Mouse (Mus musculus): ENCODE results near the gene Tmem63c. TPM values are rescaled to one million over a fixed set of nuclear protein-coding genes. Genes with fewer than 3 reads are reported as not detected.

Gene Tmem63c
- polyA plus RNA-seq (2012; rRNA removed), result 0.80 and 1.2 TPM in 2 replicates

DNA sequence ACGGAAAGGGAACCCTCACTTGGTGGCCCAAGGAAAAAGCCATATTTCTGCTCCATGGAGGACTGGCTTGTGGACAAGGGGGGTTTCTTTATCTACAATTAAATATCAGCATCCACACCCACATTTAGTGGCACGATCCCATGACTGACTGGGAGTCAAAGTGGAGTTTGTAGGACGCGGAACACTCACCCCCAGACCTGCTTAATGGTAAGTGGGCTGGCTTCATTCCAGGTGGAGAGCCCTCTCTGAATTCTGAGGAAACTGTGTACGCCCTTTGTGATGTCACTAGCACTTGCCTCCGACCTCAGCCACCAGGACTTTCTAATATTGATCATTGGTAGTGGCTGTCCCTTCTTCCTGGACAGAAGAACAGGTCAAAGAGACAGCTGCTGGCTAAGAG lies at the start of gene Tmem63c:
Tmem63c (plus strand) TSS at position 301 of the 400 bp plus-strand sequence.
- H3K4me1 ChIP-seq (ENCODE audit: control insufficient read depth, insufficient read depth, insufficient read length), result no peaks in the 10 kb centered on the region
- H3K36me3 ChIP-seq (ENCODE audit: control insufficient read depth, insufficient read depth, low read length), result no peaks in the 10 kb centered on the region
- no peak for TF ChIP-seq CTCF (IDR thresholded peaks at IDR 0.05; ENCODE audit: extremely low read depth, insufficient read depth, insufficient read length, insufficient replicate concordance)
- TF ChIP-seq POLR2A (IDR thresholded peaks at IDR 0.05; ENCODE audit: low read depth, low read length), result no peak
- WGBS, result 81% methylated on average over 6 of the region's 6 CpGs
- no peak for DNase-seq (ENCODE audit: low read depth in 1 of 2, low spot score in 2 of 2)
- H3K27ac ChIP-seq (ENCODE audit: insufficient read depth, low read length), result no peak within 1 kb of the TSS
- no peak within 1 kb of the TSS for H3K4me3 ChIP-seq (ENCODE audit: extremely low read depth, insufficient read depth, insufficient read length)
- H3K27me3 ChIP-seq (ENCODE audit: control insufficient read depth, insufficient read depth, low read length), result no peaks in the 10 kb centered on the region

DNA sequence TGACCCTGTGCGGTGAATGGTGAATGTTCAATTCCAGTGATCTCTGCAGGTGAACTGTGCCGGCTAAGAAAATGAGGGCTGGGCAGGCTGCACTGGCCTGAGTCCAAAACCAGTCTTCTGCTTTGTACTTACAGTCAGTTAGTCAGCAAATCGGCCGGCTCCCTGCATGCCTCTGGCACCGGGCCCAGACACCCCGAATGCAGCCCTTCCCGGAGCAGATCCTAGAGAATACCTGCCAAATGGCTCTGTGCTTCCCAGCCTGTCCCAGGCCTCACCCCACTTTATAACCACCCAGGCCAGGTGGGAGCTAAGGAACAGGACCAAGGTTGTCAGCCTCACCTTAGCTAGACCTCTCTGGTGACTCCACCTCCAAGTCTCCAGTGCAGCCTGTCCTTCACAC lies 47.9 kb upstream of the Tmem63c start:
- no peaks in the 10 kb centered on the region for H3K36me3 ChIP-seq (ENCODE audit: control insufficient read depth, insufficient read depth, low read length)
- 25% methylated on average over 7 of the region's 7 CpGs for WGBS
- TF ChIP-seq CTCF (IDR thresholded peaks at IDR 0.05; ENCODE audit: extremely low read depth, insufficient read depth, insufficient read length, insufficient replicate concordance), result no peak
- TF ChIP-seq POLR2A (IDR thresholded peaks at IDR 0.05; ENCODE audit: low read depth, low read length), result no peak
- no peak overlapping the region for H3K27ac ChIP-seq (ENCODE audit: insufficient read depth, low read length)
- no peak for DNase-seq (ENCODE audit: low read depth in 1 of 2, low spot score in 2 of 2)
- peaks cover 4% of the 10 kb centered on the region; the same call in 1 of the 2 replicates for H3K4me1 ChIP-seq (ENCODE audit: control insufficient read depth, insufficient read depth, insufficient read length)
- no peak overlapping the region for H3K4me3 ChIP-seq (ENCODE audit: extremely low read depth, insufficient read depth, insufficient read length)
- H3K27me3 ChIP-seq (ENCODE audit: control insufficient read depth, insufficient read depth, low read length), result no peaks in the 10 kb centered on the region

DNA sequence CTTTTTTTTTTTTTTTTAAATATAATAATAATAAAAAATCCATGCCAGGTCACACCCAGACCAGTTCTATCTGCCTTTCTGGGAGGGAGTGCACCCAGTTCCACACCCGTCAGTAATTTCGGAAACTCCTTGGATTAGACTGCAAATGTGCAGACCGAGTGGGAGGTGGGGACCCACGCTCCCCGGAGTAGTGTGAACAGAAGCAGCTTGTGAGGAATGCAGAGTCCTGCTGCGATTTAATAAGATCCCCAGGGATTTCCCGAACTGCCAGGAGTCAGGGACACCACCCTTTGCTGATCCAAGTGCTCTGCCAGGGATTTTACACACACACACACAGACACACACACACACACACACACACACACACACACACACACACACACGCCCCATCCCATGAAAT lies 47.4 kb upstream of the Tmem63c start:
- no peak for DNase-seq (ENCODE audit: low read depth in 1 of 2, low spot score in 2 of 2)
- Histone ChIP-seq H3K36me3 (ENCODE audit: control insufficient read depth, insufficient read depth, low read length) (no peaks in the 10 kb centered on the region), H3K4me1 (ENCODE audit: control insufficient read depth, insufficient read depth, insufficient read length) (peaks cover 4% of the 10 kb centered on the region; the same call in 1 of the 2 replicates), H3K27me3 (ENCODE audit: control insufficient read depth, insufficient read depth, low read length) (no peaks in the 10 kb centered on the region), H3K4me3 (ENCODE audit: extremely low read depth, insufficient read depth, insufficient read length) (no peak overlapping the region), H3K27ac (ENCODE audit: insufficient read depth, low read length) (no peak overlapping the region)
- 71% methylated on average over 8 of the region's 8 CpGs for WGBS
- TF ChIP-seq POLR2A (IDR thresholded peaks at IDR 0.05; ENCODE audit: low read depth, low read length) (no peak), CTCF (IDR thresholded peaks at IDR 0.05; ENCODE audit: extremely low read depth, insufficient read depth, insufficient read length, insufficient replicate concordance) (no peak)

DNA sequence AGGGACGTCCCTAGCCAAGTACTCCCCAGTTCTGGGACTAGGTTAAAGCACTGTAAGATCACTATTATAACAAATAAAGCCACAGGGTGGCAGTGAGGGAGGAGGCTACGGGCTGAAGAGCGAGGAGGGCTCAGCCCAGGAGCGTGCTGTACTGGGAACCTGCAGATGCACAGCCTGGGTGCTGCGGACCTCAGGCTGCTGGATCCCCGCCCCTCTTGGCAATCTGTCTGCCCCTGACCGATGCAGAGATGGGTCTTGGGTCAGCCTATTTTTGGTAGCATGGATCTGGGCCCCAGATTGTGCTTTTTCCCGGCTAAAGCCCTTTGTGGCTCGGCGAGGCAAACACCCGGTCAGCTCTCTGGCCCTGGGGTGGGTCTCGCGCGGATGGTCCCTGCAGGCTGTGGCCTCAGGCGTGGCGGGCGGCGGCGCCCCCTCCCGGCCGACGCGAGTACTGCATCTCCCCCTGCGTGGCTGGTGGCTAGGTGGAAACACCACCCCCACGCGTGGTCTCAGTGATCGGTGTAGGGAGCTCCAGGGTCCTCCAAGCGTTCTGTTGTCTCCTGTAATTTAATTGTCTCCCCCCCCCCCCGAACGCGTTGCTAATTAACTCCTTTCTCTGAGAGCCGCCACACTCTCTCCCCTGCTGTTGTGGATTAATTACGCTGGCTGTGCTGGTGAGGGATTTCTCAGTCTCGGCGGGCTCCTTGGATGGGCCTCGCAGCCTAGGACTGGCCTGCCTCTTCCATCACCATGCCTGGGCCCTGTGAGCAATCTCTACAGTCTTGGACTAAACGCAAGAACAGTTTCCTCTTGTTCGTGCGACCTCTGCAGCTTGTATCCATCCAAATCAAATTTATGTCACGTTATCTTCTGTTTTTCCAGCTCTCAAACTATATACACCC lies 46.5 kb upstream of the Tmem63c start:
- DNase-seq (ENCODE audit: low read depth in 1 of 2, low spot score in 2 of 2), result peak in 1 of 2 experiments; percentile 45
- Histone ChIP-seq H3K27me3 (ENCODE audit: control insufficient read depth, insufficient read depth, low read length) (no peaks in the 10 kb centered on the region), H3K27ac (ENCODE audit: insufficient read depth, low read length) (no peak overlapping the region), H3K4me3 (ENCODE audit: extremely low read depth, insufficient read depth, insufficient read length) (no peak overlapping the region), H3K4me1 (ENCODE audit: control insufficient read depth, insufficient read depth, insufficient read length) (peaks cover 4% of the 10 kb centered on the region; the same call in 1 of the 2 replicates), H3K36me3 (ENCODE audit: control insufficient read depth, insufficient read depth, low read length) (no peaks in the 10 kb centered on the region)
- TF ChIP-seq CTCF (IDR thresholded peaks at IDR 0.05; ENCODE audit: extremely low read depth, insufficient read depth, insufficient read length, insufficient replicate concordance), result peak; percentile 92
- TF ChIP-seq POLR2A (IDR thresholded peaks at IDR 0.05; ENCODE audit: low read depth, low read length), result no peak
- WGBS, result 19% methylated on average over 40 of the region's 40 CpGs

DNA sequence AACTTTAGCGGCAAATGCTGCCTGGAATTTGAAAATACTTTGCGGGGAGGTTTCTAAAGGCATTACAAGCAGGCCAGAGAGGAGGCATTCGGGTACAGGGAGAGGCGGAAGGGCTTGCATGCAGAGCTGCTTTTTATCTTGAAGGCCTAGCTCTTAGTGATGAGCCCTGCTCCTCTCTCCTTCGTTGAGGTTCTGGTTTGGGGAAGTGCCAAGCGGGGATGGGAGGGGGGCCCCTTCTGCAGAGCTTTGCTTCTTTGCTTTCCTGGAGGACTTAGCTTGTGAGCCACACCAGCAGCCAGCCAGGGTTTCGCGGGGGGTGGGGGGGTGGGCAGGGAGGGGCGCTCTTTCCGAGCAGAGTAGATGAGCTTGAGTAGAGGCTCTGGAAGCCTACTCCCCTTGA lies 45.4 kb upstream of the Tmem63c start:
- no peaks in the 10 kb centered on the region for H3K27me3 ChIP-seq (ENCODE audit: control insufficient read depth, insufficient read depth, low read length)
- DNase-seq (ENCODE audit: low read depth in 1 of 2, low spot score in 2 of 2), result no peak
- TF ChIP-seq POLR2A (IDR thresholded peaks at IDR 0.05; ENCODE audit: low read depth, low read length) (no peak), CTCF (IDR thresholded peaks at IDR 0.05; ENCODE audit: extremely low read depth, insufficient read depth, insufficient read length, insufficient replicate concordance) (no peak)
- H3K4me1 ChIP-seq (ENCODE audit: control insufficient read depth, insufficient read depth, insufficient read length), result peaks cover 4% of the 10 kb centered on the region; the same call in 1 of the 2 replicates
- WGBS, result 51% methylated on average over 10 of the region's 10 CpGs
- no peak overlapping the region for H3K4me3 ChIP-seq (ENCODE audit: extremely low read depth, insufficient read depth, insufficient read length)
- H3K36me3 ChIP-seq (ENCODE audit: control insufficient read depth, insufficient read depth, low read length), result no peaks in the 10 kb centered on the region
- H3K27ac ChIP-seq (ENCODE audit: insufficient read depth, low read length), result no peak overlapping the region

DNA sequence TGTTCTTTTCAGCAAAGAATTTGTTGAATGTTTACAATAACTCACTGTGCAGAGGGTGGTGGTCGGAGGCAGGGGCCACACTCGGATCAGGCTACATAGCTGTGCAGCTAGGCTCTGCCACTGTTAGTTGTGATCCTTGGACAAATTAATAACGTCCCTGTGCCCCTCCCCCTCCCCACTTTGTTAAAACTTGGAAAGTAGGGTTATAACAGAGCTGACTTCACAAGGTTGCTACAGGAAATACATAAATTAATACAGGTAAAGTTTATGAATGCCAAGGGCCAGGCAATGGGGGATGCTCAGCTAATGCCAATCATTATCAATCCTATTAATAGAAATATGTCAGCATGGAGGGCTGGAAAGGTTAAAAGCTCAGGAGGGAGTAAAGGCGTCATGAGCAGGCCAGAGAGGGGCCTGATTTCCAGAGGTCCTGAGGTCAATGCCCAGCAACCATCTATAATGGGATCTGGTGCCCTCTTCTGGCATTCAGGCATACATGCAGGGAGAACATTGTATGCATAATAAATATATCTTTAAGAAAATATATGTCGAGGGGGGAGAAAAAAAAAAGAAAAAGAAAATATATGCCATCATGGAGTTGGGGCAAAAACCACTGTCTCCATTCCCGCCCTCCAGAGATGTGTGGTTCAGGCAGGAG lies 44.5 kb upstream of the Tmem63c start:
- Histone ChIP-seq H3K36me3 (ENCODE audit: control insufficient read depth, insufficient read depth, low read length) (no peaks in the 10 kb centered on the region), H3K27me3 (ENCODE audit: control insufficient read depth, insufficient read depth, low read length) (no peaks in the 10 kb centered on the region), H3K4me3 (ENCODE audit: extremely low read depth, insufficient read depth, insufficient read length) (no peak overlapping the region), H3K27ac (ENCODE audit: insufficient read depth, low read length) (no peak overlapping the region), H3K4me1 (ENCODE audit: control insufficient read depth, insufficient read depth, insufficient read length) (peaks cover 4% of the 10 kb centered on the region; the same call in 1 of the 2 replicates)
- 65% methylated on average over 6 of the region's 6 CpGs for WGBS
- no peak for DNase-seq (ENCODE audit: low read depth in 1 of 2, low spot score in 2 of 2)
- TF ChIP-seq CTCF (IDR thresholded peaks at IDR 0.05; ENCODE audit: extremely low read depth, insufficient read depth, insufficient read length, insufficient replicate concordance) (no peak), POLR2A (IDR thresholded peaks at IDR 0.05; ENCODE audit: low read depth, low read length) (no peak)
